Mouse (Mus musculus) CH12.LX (cell line): ENCODE measurements around the gene Ube2n.

Experiments used
- CTCF ChIP-seq, 2 experiments: IDR thresholded peaks in 1 of 2; conservative IDR thresholded peaks in 1 of 2; 2 replicates each; pipeline ENCODE4 v1.5.1; 2011 to 2012; ENCODE audit warnings: low read depth in 2 of 2, low read length in 2 of 2, improper control_type of control experiment in 1 of 2, inconsistent platforms in 1 of 2, mild to moderate bottlenecking in 1 of 2, moderate library complexity in 1 of 2
- EP300 ChIP-seq: IDR thresholded peaks from 2 replicates; pipeline ENCODE4 v1.6.1; 2011; ENCODE audit warnings: low read length, improper control_type of control experiment
- POLR2A ChIP-seq: IDR thresholded peaks from 2 replicates; pipeline ENCODE4 v1.6.1; 2011; ENCODE audit warnings: low read depth, mild to moderate bottlenecking, improper control_type of control experiment, low read length
- TBP ChIP-seq: conservative IDR thresholded peaks from 2 replicates; pipeline ENCODE4 v1.6.1; 2011; ENCODE audit warnings: low read depth, low read length, improper control_type of control experiment

DNA sequence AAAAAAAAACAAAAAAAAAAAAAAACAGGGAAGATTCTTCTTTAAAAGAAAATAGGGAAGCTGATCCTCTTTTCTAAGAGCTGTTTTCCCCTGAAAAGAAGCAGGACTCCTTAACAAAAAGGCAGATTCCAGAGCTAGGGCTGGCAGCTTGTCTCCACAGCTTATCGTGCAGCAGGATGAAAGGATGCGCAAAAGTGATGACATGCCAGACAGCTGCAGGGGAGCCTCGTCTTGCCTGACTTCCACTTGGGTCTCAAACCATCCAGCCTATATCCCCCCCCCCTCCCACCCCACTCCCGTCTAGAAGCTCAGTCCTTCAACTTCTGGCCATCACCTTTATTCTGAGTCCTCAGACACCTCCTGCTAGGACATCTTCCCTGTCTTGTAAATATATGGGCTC, 46.1 kb upstream of the Ube2n start:
- TF ChIP-seq EP300 (no peak), CTCF (conservative IDR thresholded peaks at IDR 0.05 in 1 of 2, IDR thresholded peaks at IDR 0.05 in 1 of 2; ENCODE audit: low read depth in 2 of 2, low read length in 2 of 2) (no peak), POLR2A (no peak), TBP (no peak)
